Mouse (Mus musculus) kidney, postnatal 25 days (tissue): ENCODE results near the gene Pla2g2d.
"Not testable (repeated sequence)": the region's sequence is repeated elsewhere in the genome, so short reads cannot be mapped to it uniquely, and the experiment has no call there.

Experiments used
- DNase-seq, 2 experiments: peaks; one replicate each; pipeline ENCODE4 v3.0.0; 2021; ENCODE audit warnings: mixed read lengths in 2 of 2

Gene Pla2g2d

DNA sequence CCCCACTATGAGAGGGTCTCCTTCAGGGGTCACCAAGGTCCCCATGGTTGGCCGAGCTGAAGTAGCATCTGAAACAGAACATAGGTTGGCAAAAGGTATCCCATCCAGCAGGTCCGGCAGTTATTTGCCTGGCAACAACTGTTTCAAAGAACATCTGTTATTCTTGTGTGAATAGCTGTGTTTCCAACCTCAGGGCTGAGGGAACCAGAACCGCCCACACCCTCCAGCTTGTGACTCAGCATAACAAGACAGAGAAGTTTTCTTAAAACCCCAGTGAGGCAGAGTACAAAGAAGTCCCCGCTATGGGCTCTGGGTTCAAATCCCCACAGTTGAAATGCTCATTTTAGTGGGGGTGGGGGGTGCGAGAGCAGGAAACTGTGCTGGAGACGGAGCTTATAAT is 6.6 kb downstream of the Pla2g2d start:
- DNase-seq: no peak

DNA sequence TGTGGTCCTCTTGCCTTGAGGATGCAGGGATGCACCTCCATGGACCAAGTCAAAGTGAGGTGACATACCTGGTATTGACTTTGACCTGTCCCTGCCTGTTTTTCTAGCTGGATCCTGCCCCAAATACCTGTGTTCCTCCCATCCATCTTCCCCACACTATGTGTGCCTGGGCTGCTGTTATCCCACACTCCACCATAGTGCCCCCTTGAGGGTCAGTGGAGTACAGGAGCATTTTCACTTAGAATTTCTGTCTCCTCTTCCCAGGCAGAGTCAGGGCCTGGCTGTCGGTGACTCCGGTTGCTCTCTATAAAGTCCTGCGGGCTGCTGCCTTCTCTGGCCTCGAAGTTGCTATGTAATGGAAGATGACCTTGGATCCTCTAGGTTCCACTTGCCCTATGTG is 10.2 kb downstream of the Pla2g2d start:
- DNase-seq: no peak

DNA sequence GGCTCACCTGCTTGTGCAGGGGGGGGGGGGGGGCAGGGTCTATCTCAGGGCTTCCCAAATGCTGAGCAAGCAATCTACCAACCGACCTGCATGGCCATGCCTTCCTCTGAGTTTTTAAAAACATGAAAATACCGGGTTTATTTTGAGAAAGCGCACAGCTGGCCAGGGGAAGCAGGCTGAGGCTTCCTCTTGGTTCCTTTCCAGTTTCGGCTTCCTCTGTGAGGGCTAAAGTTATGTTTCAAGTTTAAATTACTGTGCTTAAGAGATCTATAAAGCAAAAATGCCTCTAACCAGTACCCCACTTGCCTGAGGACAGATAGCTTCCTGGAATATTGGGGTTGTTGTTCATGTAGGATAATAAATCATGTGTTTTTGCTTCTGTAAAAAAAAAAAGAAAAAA is 10.6 kb downstream of the Pla2g2d start:
- peak in 1 of 2 experiments; percentile 49 for DNase-seq

DNA sequence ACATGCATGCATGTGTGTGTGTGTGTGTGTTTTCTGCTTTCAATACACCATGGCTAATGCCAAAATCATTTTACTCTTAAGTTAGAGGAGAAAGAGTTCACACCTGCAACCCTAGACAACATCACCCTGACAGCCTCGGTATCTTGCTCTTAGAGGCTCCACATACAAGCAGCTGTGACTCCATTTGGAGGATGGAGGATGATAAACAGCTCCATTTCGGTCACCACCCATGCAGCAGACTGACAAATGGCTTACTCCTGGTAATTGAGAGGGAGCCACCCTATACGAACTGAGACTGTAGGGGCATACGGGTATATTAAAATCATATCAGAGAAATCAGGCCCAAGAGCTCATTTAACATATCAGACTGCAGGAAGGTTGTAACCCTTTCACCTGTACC is 12.8 kb downstream of the Pla2g2d start:
- DNase-seq: no peak

DNA sequence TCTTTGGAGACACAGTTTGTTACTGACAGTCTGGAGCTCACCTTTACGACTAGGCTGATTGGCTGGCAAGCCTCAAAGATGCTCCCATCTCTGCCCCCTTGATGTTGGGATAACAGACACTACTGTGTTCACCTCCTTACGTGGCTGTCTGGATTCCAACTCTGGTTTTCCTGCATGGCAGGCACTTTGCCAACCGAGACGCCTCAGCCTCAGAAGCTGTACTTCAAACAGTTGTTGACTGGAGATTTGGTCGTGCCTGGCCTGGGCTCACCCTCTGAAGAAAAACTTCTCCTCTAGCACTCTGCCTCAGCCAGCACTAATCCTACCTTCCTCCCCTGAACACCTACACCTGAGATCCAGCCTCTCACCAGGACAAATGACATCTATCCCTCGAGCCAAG is 15.9 kb downstream of the Pla2g2d start:
- peak; percentile 38 to 53 for DNase-seq

DNA sequence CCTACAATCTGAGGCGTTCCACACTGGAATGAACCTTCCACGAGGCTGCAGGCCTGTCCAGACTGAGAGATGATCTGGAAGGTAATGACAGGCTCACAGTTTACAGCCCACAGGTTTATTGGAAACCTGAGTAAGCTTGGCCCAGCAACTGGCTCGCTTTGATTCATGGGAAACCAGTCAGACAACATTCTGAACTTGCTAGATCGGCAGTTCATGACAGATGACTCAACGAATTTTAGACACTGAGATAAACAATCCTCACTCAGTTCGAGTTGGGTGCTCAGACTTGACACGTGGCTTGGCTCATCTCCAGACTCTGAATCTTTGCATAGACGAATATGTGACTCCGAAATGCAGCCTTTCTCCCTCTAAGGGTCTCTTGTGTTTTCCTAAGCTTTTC is 17.1 kb downstream of the Pla2g2d start:
- DNase-seq: peak; percentile 51 to 68

DNA sequence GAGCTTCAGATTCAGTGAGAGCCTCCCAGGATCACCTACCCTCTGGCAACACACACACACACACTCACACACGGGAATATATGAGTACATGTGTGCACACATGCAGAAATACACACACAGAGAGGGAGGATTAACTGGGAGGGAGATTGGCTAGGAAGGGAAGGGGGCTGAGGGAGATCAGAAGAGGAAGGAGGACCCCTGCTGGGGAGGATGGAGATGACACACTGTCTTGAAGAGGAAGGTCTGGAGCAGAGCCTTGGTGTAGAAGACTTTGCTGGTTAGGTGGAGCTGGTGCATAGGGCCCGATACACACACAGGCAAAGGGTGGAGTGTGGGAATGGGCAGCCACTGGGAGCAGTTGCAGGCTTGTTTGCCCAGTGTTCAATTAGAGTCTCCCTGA is 17.7 kb downstream of the Pla2g2d start:
- peak; percentile 61 to 72 for DNase-seq

DNA sequence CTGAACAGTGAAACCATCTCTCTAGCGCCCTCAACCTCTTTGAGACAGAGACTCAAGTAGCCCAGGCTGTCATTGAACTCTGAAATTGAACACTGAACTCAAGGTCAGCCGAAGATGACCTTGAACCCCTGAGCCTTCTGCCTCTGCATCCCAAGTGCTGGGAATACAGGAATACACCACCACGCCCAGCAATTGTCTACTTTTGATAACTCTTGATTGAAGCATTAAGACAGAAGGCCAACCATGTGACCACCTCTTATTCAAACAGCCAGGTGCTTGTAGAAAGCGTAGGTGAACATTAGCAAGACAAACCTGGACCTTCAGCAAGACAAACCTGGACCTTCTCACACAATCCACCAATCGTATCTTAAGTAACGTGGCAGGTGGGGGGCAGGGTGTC is 18.8 kb downstream of the Pla2g2d start:
- DNase-seq: no peak

DNA sequence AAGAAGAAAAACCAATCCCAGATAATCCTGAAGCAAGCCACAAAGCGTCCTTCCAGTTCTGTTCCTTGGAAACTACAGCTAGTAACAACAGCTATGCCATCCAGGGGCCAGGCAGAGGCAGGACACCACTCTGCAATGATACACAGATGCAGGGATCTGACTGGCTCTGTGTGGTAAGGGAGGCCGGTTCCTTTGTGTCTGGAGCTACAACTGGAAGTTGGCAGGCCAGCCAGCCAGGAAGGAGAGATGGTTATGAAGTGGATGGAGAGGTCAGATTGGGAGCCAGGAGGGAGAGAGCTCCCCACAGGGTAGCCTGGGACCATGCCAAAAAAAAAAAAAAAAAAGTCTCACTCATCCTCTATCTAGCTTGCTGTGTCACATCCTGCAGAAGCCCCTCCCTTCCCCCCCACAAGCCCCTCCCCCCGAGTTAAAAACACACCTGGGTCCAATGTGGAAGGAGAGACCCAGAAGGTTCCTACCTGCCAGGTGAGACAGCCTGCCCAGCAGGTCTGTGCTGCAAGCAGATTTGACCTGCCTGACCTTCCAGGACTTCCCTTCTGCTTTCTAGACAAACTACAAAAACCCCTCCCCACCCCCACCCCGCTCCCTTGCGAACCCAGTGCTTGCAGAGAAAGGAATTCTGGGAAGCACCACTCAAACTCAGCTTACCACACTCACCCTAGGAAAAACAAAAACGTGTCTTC is 21.1 kb downstream of the Pla2g2d start:
- no peak for DNase-seq

DNA sequence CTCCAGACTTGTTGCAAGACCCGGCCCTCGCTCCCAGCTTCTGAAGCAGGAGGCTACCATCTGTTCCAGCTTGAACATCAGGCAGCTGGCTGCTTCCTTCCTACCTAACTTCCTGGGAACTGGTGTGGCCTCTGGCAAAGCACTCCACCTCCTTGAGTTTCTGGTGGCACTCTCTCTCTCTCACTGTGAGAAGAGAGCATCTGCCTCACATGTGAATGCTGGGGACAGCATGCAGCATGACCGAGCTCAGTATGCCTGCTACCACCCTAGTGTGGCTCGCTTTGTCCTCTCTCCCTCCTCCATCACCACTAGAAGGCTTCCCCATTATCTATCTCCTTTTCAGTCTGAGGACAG is 21.7 kb downstream of the Pla2g2d start:
- DNase-seq: no peak

DNA sequence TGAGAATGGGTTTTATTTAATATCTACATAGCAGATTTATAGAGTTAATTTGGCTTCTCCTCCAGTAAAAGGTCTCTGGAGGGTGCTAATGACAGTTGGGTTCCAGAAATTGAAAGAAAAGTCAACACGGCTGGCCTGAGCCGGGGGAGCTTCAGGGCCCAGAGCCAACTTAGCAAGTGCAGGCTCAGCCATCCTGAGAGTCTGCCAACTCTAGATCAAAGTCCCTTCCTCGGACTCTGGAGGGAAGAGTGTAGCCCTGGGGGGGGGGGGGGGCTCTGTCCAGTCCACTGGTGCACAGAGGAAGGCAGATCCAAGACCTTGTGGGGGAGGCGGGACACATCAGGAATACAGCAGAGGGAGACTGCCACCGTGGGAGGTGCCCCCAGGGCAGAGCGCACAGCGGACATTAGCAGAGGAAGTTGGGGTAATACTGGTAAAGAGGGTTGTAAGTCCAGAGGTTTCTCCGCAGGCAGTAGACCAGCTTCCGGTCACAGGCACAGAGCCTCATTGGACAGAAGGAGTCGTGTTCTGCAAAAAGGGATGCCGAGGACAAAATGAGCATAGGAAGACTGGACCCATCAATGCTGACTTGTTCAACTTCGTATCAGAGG is 24.7 kb downstream of the Pla2g2d start:
- DNase-seq: peak; percentile 84 to 88

DNA sequence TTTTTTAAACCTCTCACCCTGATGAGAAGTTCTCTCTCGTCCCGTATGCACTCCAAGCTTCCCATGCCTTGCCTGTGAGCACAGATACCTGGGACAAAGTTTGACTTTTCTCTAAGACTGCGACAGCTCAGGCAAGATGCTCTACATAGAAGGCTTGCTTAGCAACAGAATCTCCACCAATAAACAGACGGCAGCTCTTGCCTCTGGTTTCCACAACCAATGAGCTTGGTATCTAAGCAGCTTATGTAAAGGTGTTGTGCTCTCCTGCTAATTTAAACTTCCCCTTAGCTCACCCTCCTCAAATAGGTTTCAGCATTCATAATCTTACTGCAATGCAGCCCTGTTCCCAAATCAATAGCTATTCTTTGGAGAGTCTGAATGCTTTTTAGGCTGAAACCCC is 26.1 kb downstream of the Pla2g2d start:
- no peak for DNase-seq

DNA sequence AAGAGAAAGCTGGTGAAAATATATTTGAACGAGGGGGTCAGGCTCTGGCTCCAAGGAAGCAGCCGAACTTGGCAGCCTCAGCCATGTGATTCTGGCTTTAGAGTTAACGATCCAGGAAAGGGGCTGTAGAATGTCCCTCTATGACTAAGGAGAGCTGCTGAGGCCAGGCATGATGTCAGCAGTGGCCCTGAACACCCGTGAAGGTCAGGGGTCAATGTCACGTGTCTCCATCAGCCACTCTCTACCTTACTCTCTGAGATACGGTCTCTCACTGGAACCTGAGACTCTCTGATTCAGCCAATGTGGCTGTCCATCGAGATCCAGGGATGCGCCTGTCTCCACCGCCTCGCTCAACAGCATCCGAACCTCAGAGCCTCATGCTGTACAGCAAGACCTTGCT is 27.4 kb downstream of the Pla2g2d start:
- DNase-seq: no peak

DNA sequence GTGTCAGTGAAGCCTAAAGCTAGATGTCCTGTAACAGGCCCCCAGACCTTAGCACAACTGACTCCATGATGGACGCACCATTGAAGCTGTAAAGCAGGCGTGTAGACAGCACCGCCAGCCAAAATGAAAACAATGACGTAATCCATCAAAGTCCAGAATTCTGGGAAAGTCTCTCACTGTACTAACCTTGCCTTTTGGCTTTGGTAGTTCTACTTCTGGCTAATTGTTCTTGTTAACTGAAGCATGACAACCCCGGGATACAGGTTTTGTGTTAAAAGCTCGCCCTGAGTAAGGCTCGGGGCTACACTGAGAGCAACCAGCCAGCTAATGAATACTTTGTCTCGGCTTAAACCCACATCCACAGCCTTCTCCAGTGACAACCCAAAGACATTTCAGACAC is 29.7 kb downstream of the Pla2g2d start:
- no peak for DNase-seq

DNA sequence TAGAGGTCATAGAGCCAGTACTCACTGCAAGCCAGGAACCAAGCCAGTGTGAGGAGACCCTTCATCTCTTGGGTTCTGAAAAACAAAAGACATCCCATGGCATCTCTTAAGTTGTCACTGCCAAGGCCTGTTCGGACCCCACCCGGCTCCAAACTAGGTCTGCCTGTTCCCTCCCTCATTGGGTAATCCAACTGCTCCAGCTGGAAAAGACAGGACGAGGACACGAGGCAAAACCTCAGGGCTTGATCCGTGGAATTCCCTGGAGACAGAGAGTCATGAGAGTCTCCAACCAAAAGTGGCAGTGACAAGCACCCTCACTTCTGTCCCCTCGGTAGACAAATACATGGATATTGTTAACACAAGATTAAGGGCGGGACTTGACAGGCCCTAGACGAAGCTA is 30.6 kb downstream of the Pla2g2d start:
- no peak for DNase-seq

DNA sequence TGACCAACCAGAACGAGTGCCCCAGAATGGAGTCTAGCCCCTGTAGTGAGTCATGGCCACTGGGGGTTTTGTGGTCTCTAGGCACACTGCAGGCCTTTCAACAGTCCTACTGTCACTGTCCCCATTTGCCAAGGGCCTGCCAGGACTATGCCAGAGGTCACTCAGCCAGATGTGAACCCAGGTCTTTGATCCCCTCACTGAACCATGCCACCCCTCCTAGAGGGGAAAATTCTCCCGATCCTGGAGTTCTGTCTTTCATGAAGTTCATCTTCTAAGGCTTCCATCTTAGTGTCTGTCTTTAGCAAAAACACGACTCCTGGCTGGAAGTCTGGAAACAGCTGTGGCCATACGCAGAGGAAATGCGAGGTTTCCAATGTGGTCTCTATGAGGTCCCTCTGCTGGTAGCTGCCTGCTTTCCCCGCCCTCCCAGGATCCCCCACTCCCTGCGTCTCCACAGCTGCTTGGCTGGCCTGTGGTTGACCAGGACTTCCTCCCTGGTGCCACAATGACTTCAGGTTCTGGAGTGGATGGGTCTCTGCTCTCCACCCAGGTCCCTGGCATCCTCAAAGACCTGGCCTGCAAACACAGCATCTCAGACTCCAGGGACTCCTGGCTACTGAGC is 31.5 kb downstream of the Pla2g2d start:
- peak; percentile 16 to 47 for DNase-seq

DNA sequence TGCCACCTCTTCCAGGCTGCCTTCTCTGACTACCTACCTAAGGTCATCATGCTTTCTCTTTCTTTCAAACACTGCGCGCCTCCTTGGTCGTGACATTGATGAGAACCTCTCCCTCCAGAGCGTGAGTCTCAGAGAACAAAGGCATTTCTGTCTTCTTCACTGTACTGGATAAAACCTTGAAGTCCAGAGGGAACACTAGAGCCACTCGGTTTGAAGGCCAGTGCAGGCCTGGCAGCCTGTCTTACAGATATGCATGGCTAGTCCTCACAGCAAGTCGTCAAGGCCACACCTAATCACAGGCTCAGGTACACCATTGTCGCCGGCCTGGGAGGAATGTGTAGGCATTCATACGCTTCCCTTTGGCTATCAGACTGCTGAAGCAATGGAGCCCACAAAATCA is 40.6 kb downstream of the Pla2g2d start:
- DNase-seq: no peak

DNA sequence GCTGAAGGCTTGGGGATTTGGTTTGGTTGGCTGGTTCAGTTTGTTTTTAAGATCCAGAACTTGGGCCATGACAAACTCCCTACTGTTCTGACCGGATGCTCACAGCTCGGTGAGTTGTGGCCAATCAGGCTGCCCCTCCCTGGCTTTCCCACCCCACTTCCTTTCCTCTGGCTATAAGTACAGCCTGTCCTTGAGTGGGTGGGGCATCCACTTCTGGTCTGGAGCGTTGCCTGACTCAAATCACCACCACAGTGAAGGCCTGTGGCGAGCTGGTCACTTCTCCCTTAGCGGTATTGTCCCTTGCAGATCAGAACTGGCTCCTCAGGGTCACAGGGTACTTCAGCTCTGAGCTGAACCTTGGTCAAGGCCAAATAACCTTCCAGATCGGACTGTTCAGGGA is 42.2 kb downstream of the Pla2g2d start:
- DNase-seq: peak; percentile 12 to 74

DNA sequence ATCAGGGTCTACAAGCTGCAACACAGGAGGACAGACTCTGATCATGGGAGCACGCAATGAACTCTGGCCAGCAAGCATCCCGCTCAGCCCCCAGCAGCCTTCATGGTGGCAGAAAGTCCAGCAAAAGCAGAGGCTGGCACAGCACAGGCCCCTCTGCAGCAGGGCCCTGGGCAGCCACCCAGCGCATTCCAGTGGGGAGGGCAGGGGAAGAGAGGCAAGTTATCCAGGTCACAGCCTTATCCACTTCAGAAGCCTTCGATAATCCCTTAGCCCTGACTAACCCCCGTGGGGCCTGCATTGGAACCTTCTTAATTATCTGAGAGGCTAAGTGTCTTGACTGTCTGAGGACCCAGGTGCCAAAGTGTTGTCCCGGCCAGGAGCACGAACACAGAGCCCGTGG is 43.6 kb downstream of the Pla2g2d start:
- DNase-seq: peak; percentile 69 to 89

DNA sequence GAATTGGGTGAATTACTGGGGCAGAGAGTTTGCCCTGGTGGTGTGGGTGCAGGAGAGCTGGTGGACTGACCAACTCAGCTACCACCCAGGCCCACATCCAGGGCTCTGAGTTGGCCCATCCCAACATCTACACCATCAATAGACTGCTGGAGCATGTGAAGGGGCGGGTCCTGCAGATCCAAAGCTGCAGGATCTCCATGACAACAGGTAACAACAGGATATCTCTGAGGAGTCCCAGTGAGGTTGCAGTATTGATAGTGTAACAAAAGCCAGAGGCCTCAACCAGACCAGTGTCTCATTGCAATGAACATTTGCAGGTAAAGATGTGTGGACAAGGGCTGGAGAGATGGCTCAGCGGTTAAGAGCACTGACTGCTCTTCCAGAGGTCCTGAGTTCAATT is 45.5 kb downstream of the Pla2g2d start:
- no peak for DNase-seq

DNA sequence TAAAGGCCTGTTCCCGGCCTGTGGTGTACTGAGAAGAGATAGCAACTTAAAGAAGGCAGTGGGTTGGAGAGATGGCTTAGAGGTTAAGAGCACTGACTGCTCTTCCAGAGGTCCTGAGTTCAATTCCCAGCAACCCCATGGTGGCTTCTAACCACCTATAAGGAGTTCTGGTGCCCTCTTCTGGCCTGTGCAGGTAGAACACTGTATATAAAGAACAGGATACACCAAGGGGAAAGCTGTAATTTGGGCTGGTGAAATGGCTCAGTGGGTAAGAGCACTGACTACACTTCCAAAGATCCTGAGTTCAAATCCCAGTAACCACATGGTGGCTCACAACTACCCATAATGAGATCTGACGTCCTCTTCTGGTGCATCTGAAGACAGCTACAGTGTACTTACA is 48.6 kb downstream of the Pla2g2d start:
- not testable (repeated sequence) for DNase-seq

DNA sequence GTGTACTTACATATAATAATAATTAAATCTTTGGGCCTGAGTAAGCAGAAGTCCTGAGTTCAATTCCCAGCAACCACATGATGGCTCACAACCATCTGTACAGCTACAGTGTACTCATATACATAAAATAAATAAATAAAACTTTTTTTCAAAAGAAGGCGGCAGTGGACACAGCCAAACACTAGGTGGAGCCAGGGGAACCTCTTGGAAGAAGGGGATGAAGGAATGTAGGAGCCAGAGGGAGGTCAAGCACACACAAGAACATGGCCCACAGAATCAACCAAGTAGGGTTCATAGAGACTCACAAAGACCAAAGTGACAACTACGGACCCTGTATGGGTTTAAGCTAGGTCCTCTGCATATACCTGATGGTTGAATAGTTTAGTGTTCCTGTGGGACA is 49.1 kb downstream of the Pla2g2d start:
- DNase-seq: peak in 1 of 2 experiments; percentile 32

DNA sequence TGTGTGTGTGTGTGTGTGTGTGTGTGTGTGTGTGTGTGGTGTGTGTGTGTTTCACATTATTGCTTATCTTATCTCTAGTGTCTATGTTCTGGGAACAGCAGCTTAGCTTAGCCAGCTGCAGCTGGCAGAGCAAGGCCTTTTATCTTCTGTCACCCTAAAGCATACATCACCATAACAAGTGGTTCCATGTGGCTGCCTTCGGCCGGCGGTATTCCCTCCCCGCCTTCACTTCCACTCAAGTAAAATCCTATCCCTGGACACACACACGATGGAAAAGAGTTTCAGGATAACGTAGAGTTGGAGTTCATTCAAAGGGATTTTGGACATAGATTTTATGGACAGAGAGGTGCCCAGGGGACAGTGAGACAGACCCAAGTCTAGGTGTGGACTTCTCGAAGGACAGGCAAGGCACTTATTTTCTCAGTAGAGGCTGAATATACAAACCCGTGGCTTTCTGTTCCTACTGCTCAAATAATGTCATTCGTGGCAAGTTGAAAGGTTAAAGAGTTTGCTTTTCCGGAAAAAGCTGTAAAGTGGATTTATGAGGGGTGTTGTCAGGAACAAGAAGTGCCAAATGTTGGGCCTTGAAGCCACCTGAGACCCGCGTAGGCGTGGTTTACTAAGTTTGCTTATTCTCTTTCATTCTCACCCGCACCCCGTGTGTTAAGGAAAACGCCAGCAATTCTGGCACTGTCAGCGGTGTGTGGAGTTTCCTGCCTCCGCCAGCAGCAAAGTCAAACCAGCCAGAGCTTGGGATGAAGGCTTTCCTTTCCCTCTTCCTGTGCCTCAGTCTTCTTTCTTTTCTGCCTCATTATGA is 50.4 kb downstream of the Pla2g2d start:
- peak; percentile 36 to 57 for DNase-seq

DNA sequence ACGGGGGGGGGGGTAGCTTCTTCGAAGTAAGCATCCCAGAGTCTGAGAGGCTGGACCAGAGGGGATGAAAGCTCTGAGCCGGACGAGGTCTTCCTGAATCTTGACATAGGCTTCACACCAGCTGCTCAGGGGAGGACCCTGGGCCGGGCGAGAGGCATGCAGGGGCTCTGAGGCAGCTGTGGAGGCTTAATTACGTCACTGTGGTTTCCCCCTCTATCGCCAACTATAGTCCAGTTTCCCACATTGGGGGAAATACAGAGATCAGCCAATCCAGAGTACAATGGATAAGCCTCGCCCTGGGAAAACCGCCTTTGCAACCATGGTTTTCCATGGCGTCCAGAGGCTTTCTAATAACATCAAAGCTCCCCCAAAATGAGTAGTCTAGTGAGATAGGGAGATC is 51.6 kb downstream of the Pla2g2d start:
- no peak for DNase-seq
